Mouse (Mus musculus) erythroblast, embryonic 14.5 days (primary cell): ENCODE measurements around the gene Gm47995. TPM values are rescaled to one million over a fixed set of nuclear protein-coding genes. Genes with fewer than 3 reads are reported as not detected.

Source experiments
- H3K27me3 ChIP-seq: 2 replicates; pipeline ENCODE4 v1.6.1; 2012; ENCODE audit warnings: inconsistent platforms; ENCODE audit not compliant: control insufficient read depth
- H3K36me3 ChIP-seq: 2 replicates; pipeline ENCODE4 v1.6.1; 2012; ENCODE audit warnings: mild to moderate bottlenecking, inconsistent platforms; ENCODE audit not compliant: control insufficient read depth
- H3K4me1 ChIP-seq: 2 replicates; pipeline ENCODE4 v1.6.1; 2012; ENCODE audit warnings: inconsistent platforms; ENCODE audit not compliant: control insufficient read depth
- H3K4me3 ChIP-seq: replicated peaks from 2 replicates; pipeline ENCODE3; 2012; ENCODE audit warnings: moderate library complexity, mild to moderate bottlenecking, inconsistent platforms
- H3K9me3 ChIP-seq: 2 replicates; pipeline ENCODE4 v1.6.1; 2012; ENCODE audit warnings: low read length, inconsistent platforms, mixed read lengths; ENCODE audit not compliant: control insufficient read depth
- GATA1 ChIP-seq: IDR thresholded peaks from 2 replicates; pipeline ENCODE4 v1.6.1; 2012; ENCODE audit warnings: low read length, inconsistent platforms, mixed read lengths
- TAL1 ChIP-seq: IDR thresholded peaks from 3 replicates; pipeline ENCODE4 v1.6.1; 2012; ENCODE audit warnings: low read length, inconsistent platforms, mixed read lengths
- polyA plus RNA-seq: library from polyadenylated mRNA; stranded (reverse); fragments of >175 nt; gene quantifications from 2 replicates; pipeline ENCODE4 v1.2.3, GENCODE M21; 2012

Gene Gm47995
- polyA plus RNA-seq, 1 experiment, result not detected

DNA sequence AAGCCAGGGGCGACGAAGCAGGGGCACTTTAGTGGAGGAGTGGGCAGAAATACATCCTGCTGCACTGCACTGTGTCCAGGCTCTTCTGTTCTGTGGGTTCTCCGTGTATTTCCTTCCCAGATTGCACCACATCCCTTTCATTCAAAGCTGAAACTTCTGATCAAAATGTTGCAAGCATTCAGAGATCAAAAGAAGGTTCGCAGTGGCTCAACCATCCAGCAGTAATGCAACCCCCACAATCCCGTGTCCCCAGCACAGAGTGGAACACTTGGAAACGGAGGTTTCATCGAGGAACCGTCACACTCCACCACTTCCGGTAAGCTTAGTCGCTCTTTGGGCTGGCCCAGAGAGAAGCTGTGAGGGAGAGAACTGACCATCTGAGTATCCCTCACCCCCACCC is 46.9 kb downstream of the Gm47995 start:
- no peak overlapping the region for H3K4me3 ChIP-seq
- no peaks in the 10 kb centered on the region for H3K36me3 ChIP-seq
- H3K27me3 ChIP-seq, result no peaks in the 10 kb centered on the region
- H3K4me1 ChIP-seq, result peaks cover 6% of the 10 kb centered on the region
- no peaks in the 10 kb centered on the region for H3K9me3 ChIP-seq
- TF ChIP-seq GATA1 (no peak), TAL1 (no peak)

GRCm38 (mm10) chr1:151245846-151246245 is 47.6 kb downstream of the Gm47995 start:
- TF ChIP-seq GATA1 (no peak), TAL1 (no peak)
- H3K4me3 ChIP-seq, result no peak overlapping the region
- no peaks in the 10 kb centered on the region for H3K36me3 ChIP-seq
- no peaks in the 10 kb centered on the region for H3K27me3 ChIP-seq
- H3K4me1 ChIP-seq, result peaks cover 6% of the 10 kb centered on the region
- no peaks in the 10 kb centered on the region for H3K9me3 ChIP-seq

Other genes with a start within 250 kb of the Gm47995 start
- gene Hmcn1, start 205.0 kb upstream of the Gm47995 start, polyA plus RNA-seq, result not detected in 2 replicates
- gene Gm47985, start 15.9 kb upstream of the Gm47995 start, polyA plus RNA-seq, result 0.04 TPM in 1 of 2 replicates, not detected in the other
- gene Gm8947, start 6.1 kb upstream of the Gm47995 start, polyA plus RNA-seq, result 0.02 TPM in 1 of 2 replicates, not detected in the other
- 0.24 and 0.46 TPM in 2 replicates for gene 3110040M04Rik, start 5.7 kb downstream of the Gm47995 start, polyA plus RNA-seq
- not detected in 2 replicates for gene Gm47996, start 11.7 kb downstream of the Gm47995 start, polyA plus RNA-seq
- 0.72 and 1.1 TPM in 2 replicates for gene Ivns1abp, start 146.0 kb downstream of the Gm47995 start, polyA plus RNA-seq
- 0.22 and 0.31 TPM in 2 replicates for gene Swt1, start 230.0 kb downstream of the Gm47995 start, polyA plus RNA-seq
- 0.38 and 0.61 TPM in 2 replicates for gene Trmt1l, start 230.1 kb downstream of the Gm47995 start, polyA plus RNA-seq